In genomic region chr4:137135792-137136191, GRCm38 (mm10) we compare ENCODE assay signal across 12 mouse cellular contexts.
A peak's percentile ranks its signal among the peaks of the same experiment; 100 is the strongest.
DNase-seq lines count a peak whose midpoint lies in the region; ATAC-seq lines count a peak whose summit lies in the region.
"Had no signal": no experiment of that assay in that cellular context is flagged by ENCODE, and none has a peak within 500 bp of the region (broad histone marks: within the 10 kb centered on the region; RNA-seq: fewer than 3 reads in every experiment).

No protein-coding gene starts in this region.

- no peaks in the 10 kb centered on the region for H3K36me3 ChIP-seq in neural tube, embryonic 14.5 days (ENCODE audit: control insufficient read depth, insufficient read depth, low read length)
- H3K36me3 ChIP-seq: embryonic facial prominence, embryonic 12.5 days; heart, embryonic 10.5 days; hindbrain, embryonic 15.5 days; limb, embryonic 15.5 days had no signal

- 23% methylated on average over 8 of the region's 8 CpGs for WGBS in neural tube, embryonic 14.5 days

- H3K4me1 ChIP-seq in neural tube, embryonic 14.5 days (ENCODE audit: control insufficient read depth, insufficient read depth, low read length) = no peaks in the 10 kb centered on the region

- no peaks in the 10 kb centered on the region for H3K27me3 ChIP-seq in neural tube, embryonic 14.5 days (ENCODE audit: control insufficient read depth, insufficient read depth, low read length)
- H3K27me3 ChIP-seq: embryonic facial prominence, embryonic 12.5 days; hindbrain, embryonic 15.5 days; limb, embryonic 15.5 days had no signal

- no peak overlapping the region for H3K27ac ChIP-seq in neural tube, embryonic 14.5 days (ENCODE audit: low read depth, low read length)
- H3K27ac ChIP-seq: embryonic facial prominence, embryonic 12.5 days; hindbrain, embryonic 15.5 days; limb, embryonic 15.5 days had no signal

- no peak overlapping the region for H3K4me2 ChIP-seq in neural tube, embryonic 14.5 days (ENCODE audit: low read depth, low read length)
- H3K4me2 ChIP-seq: embryonic facial prominence, embryonic 12.5 days; hindbrain, embryonic 15.5 days; limb, embryonic 15.5 days had no signal

- 0 out of 2 replicates have a peak, but pooled peaks have one; percentile 31 for ATAC-seq in neural tube, embryonic 14.5 days (ENCODE audit: low read depth)

- no peaks in the 10 kb centered on the region for H3K9me3 ChIP-seq in neural tube, embryonic 14.5 days (ENCODE audit: control insufficient read depth, low read length)
- H3K9me3 ChIP-seq: embryonic facial prominence, embryonic 12.5 days; heart, embryonic 10.5 days; hindbrain, embryonic 15.5 days; limb, embryonic 15.5 days had no signal

- intact Hi-C loops in gastrocnemius, postnatal 14 days (cut with DNase I; ENCODE audit: low total_unique reads) = no loop called here
- intact Hi-C loops in gastrocnemius, postnatal 36 days (cut with DNase I) = no loop called here

- H3K4me3 ChIP-seq in neural tube, embryonic 14.5 days (ENCODE audit: low read depth, low read length) = no peak overlapping the region
- H3K4me3 ChIP-seq: embryonic facial prominence, embryonic 12.5 days; heart, embryonic 10.5 days; hindbrain, embryonic 15.5 days; limb, embryonic 15.5 days had no signal

- peak; percentile 39 for DNase-seq in gastrocnemius, postnatal 14 days
- DNase-seq in gastrocnemius, postnatal 36 days = no peak
- DNase-seq in right cerebral cortex, postnatal 4 days = peak; percentile 43
- DNase-seq in right cerebral cortex, postnatal 25 days = no peak
- peak; percentile 87 for DNase-seq in kidney, postnatal 10 days
- no peak for DNase-seq in urinary bladder, postnatal 25 days (ENCODE audit: low spot score)
- DNase-seq in frontal cortex, postnatal 25 days (ENCODE audit: low spot score in 2 of 2) = no peak

- H3K9ac ChIP-seq in neural tube, embryonic 14.5 days (replicated peaks; ENCODE audit: low read depth, low read length) = no peak overlapping the region
- H3K9ac ChIP-seq: embryonic facial prominence, embryonic 12.5 days; hindbrain, embryonic 15.5 days; limb, embryonic 15.5 days had no signal

Comparison
In these comparisons a context has a peak if more than half of its experiments do, and no peak if none do; other contexts are left out.
1. DNase-seq: peak in gastrocnemius, postnatal 14 days (single experiment), right cerebral cortex, postnatal 4 days (single experiment) and kidney, postnatal 10 days (single experiment); none in gastrocnemius, postnatal 36 days (0 of 2), right cerebral cortex, postnatal 25 days (single experiment), urinary bladder, postnatal 25 days (single experiment) and frontal cortex, postnatal 25 days (0 of 2).